In genomic region chr14:32168653-32169231, GRCm38 (mm10) we compare ENCODE assay signal across 13 mouse cellular contexts. TPM values are rescaled to one million over a fixed set of nuclear protein-coding genes. Genes with fewer than 3 reads are reported as not detected.
A peak's percentile ranks its signal among the peaks of the same experiment; 100 is the strongest.
DNase-seq lines count a peak whose midpoint lies in the region; ATAC-seq lines count a peak whose summit lies in the region.
"Had no signal": no experiment of that assay in that cellular context is flagged by ENCODE, and none has a peak within 500 bp of the region (broad histone marks: within the 10 kb centered on the region; RNA-seq: fewer than 3 reads in every experiment).

No protein-coding gene starts in this region.

- no peak for DNase-seq in heart, adult 18-20 months
- DNase-seq in 416B (ENCODE audit: low read depth): peak; percentile 93
- DNase-seq in liver, embryonic 11.5 days (ENCODE audit: low spot score): no peak
- no peak for DNase-seq in cerebellum, postnatal 4 days (ENCODE audit: low spot score in 2 of 2)
- no peak for DNase-seq in left cerebral cortex, adult 8-10 months (ENCODE audit: low spot score in 2 of 2)
- DNase-seq in gastrocnemius, postnatal 14 days: no peak
- DNase-seq: kidney, postnatal 4 days had no signal

- H3K4me3 ChIP-seq in heart, embryonic 12.5 days: peak overlapping the region; percentile 15
- no peak overlapping the region for H3K4me3 ChIP-seq in brown adipose tissue, adult 24 weeks (ENCODE audit: insufficient read depth, low read depth, low read length)
- peak overlapping the region; percentile 52 for H3K4me3 ChIP-seq in liver, embryonic 11.5 days (ENCODE audit: low read depth, low read length)
- H3K4me3 ChIP-seq: embryonic facial prominence, embryonic 13.5 days had no signal

- peaks cover 21% of the 10 kb centered on the region for H3K36me3 ChIP-seq in heart, embryonic 12.5 days
- H3K36me3 ChIP-seq in liver, embryonic 11.5 days (ENCODE audit: control insufficient read depth, insufficient read depth, low read length): peaks cover 15% of the 10 kb centered on the region

- 61% methylated on average over 3 of the region's 3 CpGs for WGBS in heart, embryonic 12.5 days
- 40% methylated on average over 3 of the region's 3 CpGs for WGBS in liver, embryonic 11.5 days

- no peak overlapping the region for H3K9ac ChIP-seq in heart, embryonic 12.5 days
- 0 out of 2 replicates have a peak overlapping the region, but pooled peaks have one; percentile 25 for H3K9ac ChIP-seq in liver, embryonic 11.5 days (ENCODE audit: low read depth, low read length)
- H3K9ac ChIP-seq: embryonic facial prominence, embryonic 13.5 days had no signal

- ATAC-seq in heart, embryonic 12.5 days (ENCODE audit: insufficient number of reproducible peaks, low FRiP score): peak; percentile 70
- ATAC-seq in liver, embryonic 11.5 days (replicated peaks; ENCODE audit: low FRiP score): peak; percentile 86

- intact Hi-C loops in gastrocnemius, postnatal 14 days (cut with DNase I; ENCODE audit: low total_unique reads): no loop called here

- no peaks in the 10 kb centered on the region for H3K9me3 ChIP-seq in heart, embryonic 12.5 days (replicated peaks)
- no peaks in the 10 kb centered on the region for H3K9me3 ChIP-seq in liver, embryonic 11.5 days (ENCODE audit: control insufficient read depth, low read length)
- H3K9me3 ChIP-seq: embryonic facial prominence, embryonic 13.5 days had no signal

- no peaks in the 10 kb centered on the region for H3K27me3 ChIP-seq in heart, embryonic 12.5 days (replicated peaks)
- no peaks in the 10 kb centered on the region for H3K27me3 ChIP-seq in liver, embryonic 11.5 days (replicated peaks; ENCODE audit: control insufficient read depth, insufficient read depth, low read length)
- H3K27me3 ChIP-seq: embryonic facial prominence, embryonic 13.5 days had no signal

- peaks cover 40% of the 10 kb centered on the region for H3K4me1 ChIP-seq in heart, embryonic 12.5 days (replicated peaks)
- peaks cover 15% of the 10 kb centered on the region for H3K4me1 ChIP-seq in brown adipose tissue, adult 24 weeks (ENCODE audit: control insufficient read depth, insufficient read depth, insufficient read length, low read length)
- peaks cover 50% of the 10 kb centered on the region for H3K4me1 ChIP-seq in liver, embryonic 11.5 days (replicated peaks; ENCODE audit: control insufficient read depth, insufficient read depth, low read length)

- peak overlapping the region; percentile 44 for H3K4me2 ChIP-seq in heart, embryonic 12.5 days
- peak overlapping the region; percentile 91 for H3K4me2 ChIP-seq in liver, embryonic 11.5 days
- H3K4me2 ChIP-seq: embryonic facial prominence, embryonic 13.5 days had no signal

- peak overlapping the region; percentile 71 for H3K27ac ChIP-seq in heart, embryonic 12.5 days (ENCODE audit: poor library complexity, severe bottlenecking)
- 0 out of 2 replicates have a peak overlapping the region, but pooled peaks have one; percentile 1 for H3K27ac ChIP-seq in brown adipose tissue, adult 24 weeks (replicated peaks; ENCODE audit: low read depth, low read length)
- peak overlapping the region; percentile 95 for H3K27ac ChIP-seq in liver, embryonic 11.5 days (ENCODE audit: low read depth, low read length)
- H3K27ac ChIP-seq: embryonic facial prominence, embryonic 13.5 days had no signal

RNA-seq across cellular contexts. Expression of gene Ncoa4, which starts 9.1 kb away (rescaled TPM):
- polyA plus RNA-seq in heart, embryonic 12.5 days (2016; fragmentation: Nextera tagmentation; extraction: Ambion mirVana): 146 and 147 TPM in 2 replicates
- total RNA-seq in heart, adult 18-20 months (2021): 100 to 1,000 TPM; 146 to 149 TPM
- polyA plus RNA-seq in brown adipose tissue, adult 24 weeks (2012; ENCODE audit: insufficient read depth, insufficient read length, missing spikeins): 117 and 123 TPM in 2 replicates
- 172 and 197 TPM in 2 replicates for polyA plus RNA-seq in liver, embryonic 11.5 days (2014; fragmentation: Nextera tagmentation; extraction: Ambion mirVana)
- total RNA-seq in left cerebral cortex, adult 8-10 months (2022): 100 to 1,000 TPM in 1 of 4 experiments, 10 to 100 TPM in 3; 93.6 to 102 (median 95.5) TPM
- total RNA-seq in gastrocnemius, postnatal 14 days (2021): 10 to 100 TPM; 46.7 to 51.1 TPM

RNA-seq across cellular contexts. Expression of gene Msmb, which starts 26.9 kb away (rescaled TPM):
- not detected in 2 replicates for polyA plus RNA-seq in heart, embryonic 12.5 days (2016; fragmentation: Nextera tagmentation; extraction: Ambion mirVana)
- not detected for total RNA-seq in heart, adult 18-20 months (2021)
- not detected in 2 replicates for polyA plus RNA-seq in brown adipose tissue, adult 24 weeks (2012; ENCODE audit: insufficient read depth, insufficient read length, missing spikeins)
- polyA plus RNA-seq in liver, embryonic 11.5 days (2014; fragmentation: Nextera tagmentation; extraction: Ambion mirVana): 0.38 TPM in 1 of 2 replicates, not detected in the other
- total RNA-seq in left cerebral cortex, adult 8-10 months (2022): not detected
- total RNA-seq in gastrocnemius, postnatal 14 days (2021): not detected
- polyA plus RNA-seq: embryonic facial prominence, embryonic 13.5 days; gonadal fat pad, adult 2 months; lung, embryonic 16.5 days; testis, adult 2 months had no signal

RNA-seq across cellular contexts. Expression of gene Timm23, which starts 33.0 kb away (rescaled TPM):
- 279 and 286 TPM in 2 replicates for polyA plus RNA-seq in heart, embryonic 12.5 days (2016; fragmentation: Nextera tagmentation; extraction: Ambion mirVana)
- total RNA-seq in heart, adult 18-20 months (2021): 100 to 1,000 TPM; 205 to 217 TPM
- 326 TPM in 2 replicates for polyA plus RNA-seq in brown adipose tissue, adult 24 weeks (2012; ENCODE audit: insufficient read depth, insufficient read length, missing spikeins)
- 425 and 431 TPM in 2 replicates for polyA plus RNA-seq in liver, embryonic 11.5 days (2014; fragmentation: Nextera tagmentation; extraction: Ambion mirVana)
- 10 to 100 TPM; 56.9 to 83.5 (median 63.1) TPM for total RNA-seq in left cerebral cortex, adult 8-10 months (2022)
- total RNA-seq in gastrocnemius, postnatal 14 days (2021): 100 to 1,000 TPM; 145 to 160 TPM

RNA-seq across cellular contexts. Expression of gene Parg, which starts 33.0 kb away (rescaled TPM):
- polyA plus RNA-seq in heart, embryonic 12.5 days (2016; fragmentation: Nextera tagmentation; extraction: Ambion mirVana): 35.5 and 37.9 TPM in 2 replicates
- 10 to 100 TPM; 17.0 to 18.5 TPM for total RNA-seq in heart, adult 18-20 months (2021)
- 14.4 and 20.3 TPM in 2 replicates for polyA plus RNA-seq in brown adipose tissue, adult 24 weeks (2012; ENCODE audit: insufficient read depth, insufficient read length, missing spikeins)
- 37.2 and 41.3 TPM in 2 replicates for polyA plus RNA-seq in liver, embryonic 11.5 days (2014; fragmentation: Nextera tagmentation; extraction: Ambion mirVana)
- total RNA-seq in left cerebral cortex, adult 8-10 months (2022): 10 to 100 TPM; 37.3 to 42.6 (median 38.8) TPM
- 10 to 100 TPM; 15.1 to 19.0 TPM for total RNA-seq in gastrocnemius, postnatal 14 days (2021)

Comparison
In these comparisons a context has a peak if more than half of its experiments do, and no peak if none do; other contexts are left out.
1. H3K27ac ChIP-seq: peak in every context shown above with its lines; median percentile 95 in liver, embryonic 11.5 days; 71 in heart, embryonic 12.5 days; 1 in brown adipose tissue, adult 24 weeks.